Mouse (Mus musculus) CH12.LX (cell line): ENCODE data around the gene Vav2.

ENCODE experiments used
- CHD2 ChIP-seq: IDR thresholded peaks from 2 replicates; pipeline ENCODE4 v1.6.1; 2011; ENCODE audit warnings: low read length, improper control_type of control experiment
- CTCF ChIP-seq, 2 experiments: IDR thresholded peaks in 1 of 2; conservative IDR thresholded peaks in 1 of 2; 2 replicates each; pipeline ENCODE4 v1.5.1; 2011 to 2012; ENCODE audit warnings: low read depth in 2 of 2, low read length in 2 of 2, improper control_type of control experiment in 1 of 2, inconsistent platforms in 1 of 2, mild to moderate bottlenecking in 1 of 2, moderate library complexity in 1 of 2
- EP300 ChIP-seq: IDR thresholded peaks from 2 replicates; pipeline ENCODE4 v1.6.1; 2011; ENCODE audit warnings: low read length, improper control_type of control experiment
- KAT2A ChIP-seq: IDR thresholded peaks from 2 replicates; pipeline ENCODE4 v1.6.1; 2012; ENCODE audit warnings: low read length, improper control_type of control experiment, inconsistent platforms; ENCODE audit not compliant: insufficient replicate concordance
- MEF2A ChIP-seq: IDR thresholded peaks from 2 replicates; pipeline ENCODE4 v1.6.1; 2014; ENCODE audit warnings: low read depth, mild to moderate bottlenecking, inconsistent platforms, low read length, improper control_type of control experiment, borderline replicate concordance
- NELFE ChIP-seq: IDR thresholded peaks from 2 replicates; pipeline ENCODE4 v1.6.1; 2011; ENCODE audit warnings: low read depth, low read length, improper control_type of control experiment
- NRF1 ChIP-seq: IDR thresholded peaks from 2 replicates; pipeline ENCODE4 v1.6.1; 2014; ENCODE audit warnings: low read depth, mild to moderate bottlenecking, inconsistent platforms, low read length, improper control_type of control experiment, moderate library complexity
- USF1 ChIP-seq: IDR thresholded peaks from 2 replicates; pipeline ENCODE4 v1.6.1; 2014; ENCODE audit warnings: low read depth, mild to moderate bottlenecking, inconsistent platforms, low read length, improper control_type of control experiment
- ZMIZ1 ChIP-seq: IDR thresholded peaks from 2 replicates; pipeline ENCODE4 v1.6.1; 2012; ENCODE audit warnings: low read depth, mild to moderate bottlenecking, inconsistent platforms, low read length, improper control_type of control experiment
- ZNF384 ChIP-seq: IDR thresholded peaks from 2 replicates; pipeline ENCODE4 v1.6.1; 2012; ENCODE audit warnings: low read depth, low read length, improper control_type of control experiment, inconsistent platforms

DNA sequence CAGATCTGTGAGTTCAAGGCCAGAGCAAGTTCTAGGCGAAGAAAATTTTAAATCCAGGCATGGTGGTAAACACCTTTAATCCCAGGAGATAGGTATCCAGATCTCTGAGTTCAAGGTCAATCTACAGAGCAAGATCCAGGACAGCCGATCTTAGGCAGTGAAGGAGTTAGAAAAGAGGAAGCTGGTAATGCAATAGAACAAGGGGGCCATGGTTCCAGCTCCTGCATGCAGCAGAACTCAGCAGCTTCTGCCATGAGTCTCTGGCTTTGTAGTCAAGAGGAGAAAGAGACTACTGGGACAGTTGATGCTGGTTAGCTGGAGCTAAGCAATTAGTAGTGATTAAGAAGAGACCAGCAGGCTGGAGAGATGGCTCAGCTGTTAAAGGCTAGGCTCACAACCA, 25.3 kb downstream of the Vav2 start:
- TF ChIP-seq CHD2 (no peak), KAT2A (no peak), EP300 (no peak), ZMIZ1 (no peak), NRF1 (no peak), CTCF (conservative IDR thresholded peaks at IDR 0.05 in 1 of 2, IDR thresholded peaks at IDR 0.05 in 1 of 2; ENCODE audit: low read depth in 2 of 2, low read length in 2 of 2) (no peak), ZNF384 (no peak), MEF2A (no peak), USF1 (no peak), NELFE (no peak)
